Mouse (Mus musculus): ENCODE data around the gene Abcc8.
"Not testable (repeated sequence)": the region's sequence is repeated elsewhere in the genome, so short reads cannot be mapped to it uniquely, and the experiment has no call there.

Abcc8 gene

GRCm38 (mm10) chr7:46179431-46180275 is at the start of gene Abcc8:
Gene Abcc8, minus strand, starts transcription at chr7:46180033.
- no peak for DNase-seq (ENCODE audit: low spot score)

- DNase-seq (ENCODE audit: low spot score), result no peak
Measured at GRCm38 (mm10) chr7:46226936-46227335, 47.1 kb upstream of the Abcc8 start.

- DNase-seq (ENCODE audit: low spot score), result no peak
Measured at GRCm38 (mm10) chr7:46226253-46226652, 46.4 kb upstream of the Abcc8 start.

GRCm38 (mm10) chr7:46220591-46221129 is 40.8 kb upstream of the Abcc8 start:
- DNase-seq (ENCODE audit: low spot score), result no peak

- DNase-seq (ENCODE audit: low spot score), result peak; percentile 23
Measured at GRCm38 (mm10) chr7:46218415-46218814, 38.6 kb upstream of the Abcc8 start.

- DNase-seq (ENCODE audit: low spot score), result no peak
Measured at GRCm38 (mm10) chr7:46216481-46216880, 36.6 kb upstream of the Abcc8 start.

- DNase-seq (ENCODE audit: low spot score), result no peak
Measured at GRCm38 (mm10) chr7:46210276-46210675, 30.4 kb upstream of the Abcc8 start.

- no peak for DNase-seq (ENCODE audit: low spot score)
Measured at GRCm38 (mm10) chr7:46208131-46208530, 28.3 kb upstream of the Abcc8 start.

- DNase-seq (ENCODE audit: low spot score), result no peak
Measured at GRCm38 (mm10) chr7:46204775-46205174, 24.9 kb upstream of the Abcc8 start.

- DNase-seq (ENCODE audit: low spot score), result no peak
Measured at GRCm38 (mm10) chr7:46204046-46204471, 24.2 kb upstream of the Abcc8 start.

GRCm38 (mm10) chr7:46201649-46202048 is 21.8 kb upstream of the Abcc8 start:
- DNase-seq (ENCODE audit: low spot score), result peak; percentile 7

- no peak for DNase-seq (ENCODE audit: low spot score)
Measured at GRCm38 (mm10) chr7:46200021-46200420, 20.2 kb upstream of the Abcc8 start.

- no peak for DNase-seq (ENCODE audit: low spot score)
Measured at GRCm38 (mm10) chr7:46195356-46195755, 15.5 kb upstream of the Abcc8 start.

GRCm38 (mm10) chr7:46184232-46184631 is 4.4 kb upstream of the Abcc8 start:
- DNase-seq (ENCODE audit: low spot score), result no peak

- DNase-seq (ENCODE audit: low spot score), result peak; percentile 23
Measured at GRCm38 (mm10) chr7:46181590-46181989, 1.8 kb upstream of the Abcc8 start.

- DNase-seq (ENCODE audit: low spot score), result not testable (repeated sequence)
Measured at GRCm38 (mm10) chr7:46168980-46169379, 10.9 kb downstream of the Abcc8 start.

GRCm38 (mm10) chr7:46168402-46168801 is 11.4 kb downstream of the Abcc8 start:
- no peak for DNase-seq (ENCODE audit: low spot score)

- DNase-seq (ENCODE audit: low spot score), result no peak
Measured at GRCm38 (mm10) chr7:46167901-46168300, 11.9 kb downstream of the Abcc8 start.

GRCm38 (mm10) chr7:46165876-46166275 is 14.0 kb downstream of the Abcc8 start:
- DNase-seq (ENCODE audit: low spot score), result no peak

- DNase-seq (ENCODE audit: low spot score), result no peak
Measured at GRCm38 (mm10) chr7:46162731-46163130, 17.1 kb downstream of the Abcc8 start.

GRCm38 (mm10) chr7:46162132-46162727 is 17.6 kb downstream of the Abcc8 start:
- no peak for DNase-seq (ENCODE audit: low spot score)

- no peak for DNase-seq (ENCODE audit: low spot score)
Measured at GRCm38 (mm10) chr7:46161615-46162014, 18.2 kb downstream of the Abcc8 start.

- DNase-seq (ENCODE audit: low spot score), result no peak
Measured at GRCm38 (mm10) chr7:46157746-46158145, 22.1 kb downstream of the Abcc8 start.

Measured in yolk sac, embryonic 10.5 days (tissue).